Mouse (Mus musculus) layer of hippocampus, postnatal 25 days (tissue): ENCODE results near the gene Foxq1. TPM values are rescaled to one million over a fixed set of nuclear protein-coding genes. Genes with fewer than 3 reads are reported as not detected.

ENCODE experiments used
- DNase-seq, 2 experiments: peaks; one replicate each; pipeline ENCODE4 v3.0.0; 2022; ENCODE audit warnings: mixed read lengths in 2 of 2, low spot score in 1 of 2; ENCODE audit errors: extremely low spot score in 1 of 2
- total RNA-seq, 2 experiments: library from RNA; stranded (reverse); gene quantifications; 2 replicates each; pipeline ENCODE4 v1.2.3; 2021

Foxq1 gene
- total RNA-seq, result 1 to 10 TPM; 2.4 to 2.5 TPM

GRCm38 (mm10) chr13:31555834-31556233, at the start of gene Foxq1:
Gene Foxq1 (plus strand): TSS chr13:31556134.
- DNase-seq, result no peak

- DNase-seq, result no peak
Measured at GRCm38 (mm10) chr13:31506494-31507167, 49.3 kb upstream of the Foxq1 start.

GRCm38 (mm10) chr13:31515261-31515660, 40.7 kb upstream of the Foxq1 start:
- DNase-seq, result no peak

- DNase-seq, result no peak
Measured at GRCm38 (mm10) chr13:31518411-31518886, 37.5 kb upstream of the Foxq1 start.

- DNase-seq, result no peak
Measured at GRCm38 (mm10) chr13:31518971-31519370, 37.0 kb upstream of the Foxq1 start.

GRCm38 (mm10) chr13:31524976-31525375, 31.0 kb upstream of the Foxq1 start:
- DNase-seq, result no peak

GRCm38 (mm10) chr13:31531186-31531585, 24.7 kb upstream of the Foxq1 start:
- DNase-seq, result no peak

- no peak for DNase-seq
Measured at GRCm38 (mm10) chr13:31531651-31532061, 24.3 kb upstream of the Foxq1 start.

GRCm38 (mm10) chr13:31534726-31535125, 21.2 kb upstream of the Foxq1 start:
- no peak for DNase-seq

GRCm38 (mm10) chr13:31543021-31543420, 12.9 kb upstream of the Foxq1 start:
- no peak for DNase-seq

GRCm38 (mm10) chr13:31546784-31547183, 9.2 kb upstream of the Foxq1 start:
- DNase-seq, result no peak

GRCm38 (mm10) chr13:31547204-31547603, 8.7 kb upstream of the Foxq1 start:
- no peak for DNase-seq

- no peak for DNase-seq
Measured at GRCm38 (mm10) chr13:31547610-31548009, 8.3 kb upstream of the Foxq1 start.

- DNase-seq, result no peak
Measured at GRCm38 (mm10) chr13:31556964-31557767, 1.2 kb downstream of the Foxq1 start.

GRCm38 (mm10) chr13:31557768-31558520, 2.0 kb downstream of the Foxq1 start:
- peak in 1 of 2 experiments; percentile 4 for DNase-seq

- DNase-seq, result peak; percentile 6 to 10
Measured at GRCm38 (mm10) chr13:31558521-31559418, 2.8 kb downstream of the Foxq1 start, which contains the start of gene A530084C06Rik. Gene A530084C06Rik (minus strand): TSS chr13:31559333.

GRCm38 (mm10) chr13:31559419-31560144, 3.6 kb downstream of the Foxq1 start:
- DNase-seq, result peak; percentile 30 to 52

GRCm38 (mm10) chr13:31564394-31564793, 8.5 kb downstream of the Foxq1 start:
- no peak for DNase-seq

GRCm38 (mm10) chr13:31567099-31567498, 11.2 kb downstream of the Foxq1 start:
- no peak for DNase-seq
